Mouse (Mus musculus) limb, embryonic 11.5 days (tissue): ENCODE measurements around the gene Prg3. TPM values are rescaled to one million over a fixed set of nuclear protein-coding genes. Genes with fewer than 3 reads are reported as not detected.

Source experiments
- ATAC-seq: fragments of 200-750 bp; cut with Nextera tagmentation; 2 replicates; pipeline ENCODE4 v1.8.0; 2017; ENCODE audit warnings: low read depth; ENCODE audit not compliant: insufficient number of reproducible peaks, low FRiP score, low TSS enrichment
- DNase-seq: peaks from one replicate; pipeline ENCODE4 v3.0.0-alpha.2; 2015; ENCODE audit warnings: low spot score
- H3K27ac ChIP-seq: fragments of 300-500 bp; sonication (generic); replicated peaks from 2 replicates; pipeline ENCODE4 v1.5.1; 2014; ENCODE audit warnings: low read depth, mild to moderate bottlenecking, low read length
- H3K27me3 ChIP-seq: fragments of 300-500 bp; sonication (generic); 2 replicates; pipeline ENCODE4 v1.6.1; 2014; ENCODE audit warnings: mild to moderate bottlenecking, low read length, mixed read lengths; ENCODE audit not compliant: control insufficient read depth, insufficient read depth
- H3K36me3 ChIP-seq: fragments of 300-500 bp; sonication (generic); 2 replicates; pipeline ENCODE4 v1.6.1; 2014; ENCODE audit warnings: mild to moderate bottlenecking, low read length, moderate library complexity, mixed read lengths; ENCODE audit not compliant: control insufficient read depth, insufficient read depth
- H3K4me1 ChIP-seq: fragments of 300-500 bp; sonication (generic); 2 replicates; pipeline ENCODE4 v1.6.1; 2014; ENCODE audit warnings: low read length, mixed read lengths; ENCODE audit not compliant: control insufficient read depth, insufficient read depth
- H3K4me2 ChIP-seq: fragments of 300-500 bp; sonication (generic); 2 replicates; pipeline ENCODE4 v1.6.1; 2014; ENCODE audit warnings: low read depth, mild to moderate bottlenecking, moderate library complexity; ENCODE audit not compliant: severe bottlenecking
- H3K4me3 ChIP-seq: fragments of 300-500 bp; sonication (generic); 2 replicates; pipeline ENCODE4 v1.5.1; 2014; ENCODE audit warnings: low read depth, low read length
- H3K9ac ChIP-seq: fragments of 300-500 bp; sonication (generic); 2 replicates; pipeline ENCODE4 v1.6.1; 2014; ENCODE audit warnings: mild to moderate bottlenecking, low read length
- H3K9me3 ChIP-seq: fragments of 300-500 bp; sonication (generic); 2 replicates; pipeline ENCODE4 v1.6.1; 2016; ENCODE audit warnings: low read length; ENCODE audit not compliant: control insufficient read depth
- WGBS: fragments of 180-500 bp; shearing (Covaris S2); extraction: QIAGEN DNeasy Blood & Tissue Kit; methylation state at CpG from one replicate; pipeline ENCODE4 v1.1.7; 2014; 5-methylcytosine and 5-hydroxymethylcytosine counted together
- polyA plus RNA-seq: library from polyadenylated mRNA; unstranded; fragments of >200 nt; fragmentation: Nextera tagmentation; extraction: Ambion mirVana; gene quantifications from 2 replicates; pipeline ENCODE4 v1.2.1, GENCODE M21; 2014

Prg3 gene
- polyA plus RNA-seq, 1 experiment from 2014 or later = not detected

GRCm38 (mm10) chr2:85037047-85038026 is 49.3 kb downstream of the Prg3 start, which contains the start of the genes Ssrp1 and P2rx3:
Gene Ssrp1, plus strand, starts transcription at chr2:85037234.
Gene P2rx3, minus strand, starts transcription at chr2:85037462.
- WGBS = under 1% methylated on average over 66 of the region's 66 CpGs
- Histone ChIP-seq H3K27me3 (no peaks in the 10 kb centered on the region), H3K9ac (peak within 1 kb of the TSS; percentile 91), H3K36me3 (peaks cover 21% of the 10 kb centered on the region), H3K9me3 (no peaks in the 10 kb centered on the region), H3K4me1 (peaks cover 2% of the 10 kb centered on the region; the same call in 1 of the 2 replicates), H3K27ac (peak within 1 kb of the TSS; percentile 80), H3K4me2 (peak within 1 kb of the TSS; percentile 73), H3K4me3 (peak within 1 kb of the TSS; percentile 67)
- ATAC-seq = peak; percentile 93
- DNase-seq = peak; percentile 95

- Histone ChIP-seq H3K9me3 (no peaks in the 10 kb centered on the region), H3K27me3 (no peaks in the 10 kb centered on the region), H3K36me3 (peaks cover 30% of the 10 kb centered on the region), H3K4me1 (peaks cover 2% of the 10 kb centered on the region; the same call in 1 of the 2 replicates), H3K4me2 (peak overlapping the region; percentile 72), H3K4me3 (peak overlapping the region; percentile 67), H3K27ac (no peak overlapping the region), H3K9ac (peak overlapping the region; percentile 91)
- 86% methylated on average over 13 of the region's 13 CpGs for WGBS
- ATAC-seq (no peak), DNase-seq (no peak)
These were observed 50.3 kb downstream of the Prg3 start for GRCm38 (mm10) chr2:85038336-85038735.

Other genes starting within 250 kb of the Prg3 start
- gene Gm19426, start 244.6 kb upstream of the Prg3 start, polyA plus RNA-seq = 4.6 and 6.1 TPM in 2 replicates
- gene Serping1, start 212.8 kb upstream of the Prg3 start, polyA plus RNA-seq = 12.4 and 13.3 TPM in 2 replicates
- 21.9 and 23.3 TPM in 2 replicates for gene Ube2l6, start 189.4 kb upstream of the Prg3 start, polyA plus RNA-seq
- gene Smtnl1, start 165.6 kb upstream of the Prg3 start, polyA plus RNA-seq = 0.10 and 0.32 TPM in 2 replicates
- gene Timm10, start 161.2 kb upstream of the Prg3 start, polyA plus RNA-seq = 46.9 and 53.6 TPM in 2 replicates
- gene Slc43a1, start 149.4 kb upstream of the Prg3 start, polyA plus RNA-seq = 36.0 and 37.8 TPM in 2 replicates
- gene Rtn4rl2, start 101.5 kb upstream of the Prg3 start, polyA plus RNA-seq = 0.75 and 0.96 TPM in 2 replicates
- 31.6 and 31.7 TPM in 2 replicates for gene Slc43a3, start 51.6 kb upstream of the Prg3 start, polyA plus RNA-seq
- gene Prg2, start 7.8 kb upstream of the Prg3 start, polyA plus RNA-seq = 0.47 and 0.48 TPM in 2 replicates
- 409 and 418 TPM in 2 replicates for gene Ssrp1, start 49.0 kb downstream of the Prg3 start, polyA plus RNA-seq
- 0.76 and 1.4 TPM in 2 replicates for gene P2rx3, start 49.2 kb downstream of the Prg3 start, polyA plus RNA-seq
- 6.7 and 7.0 TPM in 2 replicates for gene Tnks1bp1, start 59.8 kb downstream of the Prg3 start, polyA plus RNA-seq
- 33.4 and 34.9 TPM in 2 replicates for gene Aplnr, start 148.0 kb downstream of the Prg3 start, polyA plus RNA-seq
- gene Lrrc55, start 209.0 kb downstream of the Prg3 start, polyA plus RNA-seq = 0.37 and 0.41 TPM in 2 replicates